Comparison of ENCODE assay signal across 19 mouse cellular contexts in genomic region chr11:81771195-81771895, GRCm38 (mm10).
DNase-seq lines count a peak whose midpoint lies in the region; ATAC-seq and TF ChIP-seq lines count a peak whose summit lies in the region.
"Had no signal": no experiment of that assay in that cellular context is flagged by ENCODE, and none has a peak within 500 bp of the region (broad histone marks: within the 10 kb centered on the region; RNA-seq: fewer than 3 reads in every experiment).

No protein-coding gene starts in this region.

- 3% methylated on average over 7 of the region's 7 CpGs for WGBS in hindbrain, embryonic 11.5 days
- 12% methylated on average over 7 of the region's 7 CpGs for WGBS in hindbrain, postnatal 0 days
- 9% methylated on average over 7 of the region's 7 CpGs for WGBS in forebrain, embryonic 14.5 days
- 14% methylated on average over 7 of the region's 7 CpGs for WGBS in hindbrain, embryonic 16.5 days

- no peak overlapping the region for H3K27ac ChIP-seq in hindbrain, embryonic 11.5 days (ENCODE audit: low read depth, low read length)
- H3K27ac ChIP-seq in hindbrain, postnatal 0 days = no peak overlapping the region; the same call in 1 of the 2 replicates
- peak overlapping the region; percentile 41; the same call in 1 of the 2 replicates for H3K27ac ChIP-seq in forebrain, embryonic 14.5 days (ENCODE audit: low read depth, low read length)
- no peak overlapping the region for H3K27ac ChIP-seq in hindbrain, embryonic 16.5 days (ENCODE audit: low read depth, low read length)
- H3K27ac ChIP-seq: embryonic facial prominence, embryonic 10.5 days; liver, embryonic 14.5 days; stomach, postnatal 0 days had no signal

- H3K9me3 ChIP-seq in hindbrain, embryonic 11.5 days (ENCODE audit: control insufficient read depth, low read length) = no peaks in the 10 kb centered on the region
- no peaks in the 10 kb centered on the region for H3K9me3 ChIP-seq in hindbrain, postnatal 0 days (ENCODE audit: low read length)
- no peaks in the 10 kb centered on the region for H3K9me3 ChIP-seq in forebrain, embryonic 14.5 days (replicated peaks; ENCODE audit: control insufficient read depth, low read length)
- no peaks in the 10 kb centered on the region for H3K9me3 ChIP-seq in hindbrain, embryonic 16.5 days (ENCODE audit: control insufficient read depth, low read length)
- H3K9me3 ChIP-seq: embryonic facial prominence, embryonic 10.5 days; megakaryocyte, embryonic 14.5 days had no signal

- H3K4me3 ChIP-seq in hindbrain, embryonic 11.5 days (ENCODE audit: low read depth, low read length) = no peak overlapping the region
- no peak overlapping the region for H3K4me3 ChIP-seq in hindbrain, postnatal 0 days (ENCODE audit: low read length)
- H3K4me3 ChIP-seq in forebrain, embryonic 14.5 days (ENCODE audit: low read depth, low read length) = no peak overlapping the region
- H3K4me3 ChIP-seq in hindbrain, embryonic 16.5 days (ENCODE audit: low read length) = no peak overlapping the region
- H3K4me3 ChIP-seq: embryonic facial prominence, embryonic 10.5 days; megakaryocyte, embryonic 14.5 days had no signal

- peak; percentile 38; the same call in 1 of the 2 replicates for ATAC-seq in hindbrain, embryonic 11.5 days (ENCODE audit: low FRiP score)
- ATAC-seq in hindbrain, postnatal 0 days = no peak
- ATAC-seq in forebrain, embryonic 14.5 days = peak; percentile 60; the same call in 1 of the 2 replicates
- peak; percentile 37 for ATAC-seq in hindbrain, embryonic 16.5 days
- ATAC-seq: activated CD4-positive, CD25-positive, alpha-beta regulatory T cell, adult 4 months; inflammation-experienced regulatory T-cells, adult 6 months had no signal

- peaks cover 2% of the 10 kb centered on the region; the same call in 1 of the 2 replicates for H3K4me1 ChIP-seq in hindbrain, embryonic 11.5 days (replicated peaks; ENCODE audit: control insufficient read depth, insufficient read depth, low read length)
- peaks cover 19% of the 10 kb centered on the region for H3K4me1 ChIP-seq in hindbrain, postnatal 0 days (ENCODE audit: insufficient read depth, low read length)
- H3K4me1 ChIP-seq in forebrain, embryonic 14.5 days (ENCODE audit: control insufficient read depth, insufficient read depth, low read length) = peaks cover 23% of the 10 kb centered on the region
- peaks cover 11% of the 10 kb centered on the region for H3K4me1 ChIP-seq in hindbrain, embryonic 16.5 days (ENCODE audit: control insufficient read depth, insufficient read depth, low read depth, low read length)
- H3K4me1 ChIP-seq: megakaryocyte, embryonic 14.5 days had no signal

- no peak overlapping the region for H3K9ac ChIP-seq in hindbrain, embryonic 11.5 days (ENCODE audit: low read depth, low read length)
- no peak overlapping the region for H3K9ac ChIP-seq in hindbrain, postnatal 0 days (replicated peaks; ENCODE audit: low read length)
- H3K9ac ChIP-seq in forebrain, embryonic 14.5 days (ENCODE audit: low read length) = no peak overlapping the region
- H3K9ac ChIP-seq in hindbrain, embryonic 16.5 days (ENCODE audit: low read depth, low read length) = no peak overlapping the region
- H3K9ac ChIP-seq: liver, embryonic 14.5 days had no signal

- H3K36me3 ChIP-seq in hindbrain, embryonic 11.5 days (ENCODE audit: control insufficient read depth, insufficient read depth, low read length) = no peaks in the 10 kb centered on the region
- H3K36me3 ChIP-seq in hindbrain, postnatal 0 days (ENCODE audit: insufficient read depth, low read length) = no peaks in the 10 kb centered on the region
- no peaks in the 10 kb centered on the region for H3K36me3 ChIP-seq in forebrain, embryonic 14.5 days (ENCODE audit: control insufficient read depth, insufficient read depth, low read length)
- no peaks in the 10 kb centered on the region for H3K36me3 ChIP-seq in hindbrain, embryonic 16.5 days (ENCODE audit: control insufficient read depth, insufficient read depth, low read length)
- H3K36me3 ChIP-seq: embryonic facial prominence, embryonic 10.5 days had no signal

- no peaks in the 10 kb centered on the region for H3K27me3 ChIP-seq in hindbrain, embryonic 11.5 days (ENCODE audit: control insufficient read depth, insufficient read depth, low read length)
- H3K27me3 ChIP-seq in hindbrain, postnatal 0 days (ENCODE audit: insufficient read depth, low read length) = 0 out of 2 replicates have a peak, but pooled peaks cover 4% of the 10 kb centered on the region
- H3K27me3 ChIP-seq in forebrain, embryonic 14.5 days (replicated peaks; ENCODE audit: control insufficient read depth, insufficient read depth, low read length) = no peaks in the 10 kb centered on the region
- H3K27me3 ChIP-seq in hindbrain, embryonic 16.5 days (replicated peaks; ENCODE audit: control insufficient read depth, insufficient read depth, low read length) = peaks cover 4% of the 10 kb centered on the region

- no peak overlapping the region for H3K4me2 ChIP-seq in hindbrain, embryonic 11.5 days (replicated peaks; ENCODE audit: low read depth, low read length)
- H3K4me2 ChIP-seq in hindbrain, postnatal 0 days (ENCODE audit: low read depth, low read length) = no peak overlapping the region
- no peak overlapping the region for H3K4me2 ChIP-seq in forebrain, embryonic 14.5 days (ENCODE audit: low read length)
- H3K4me2 ChIP-seq in hindbrain, embryonic 16.5 days (ENCODE audit: low read length) = no peak overlapping the region

- no peak for TF ChIP-seq CTCF in hindbrain, postnatal 0 days (IDR thresholded peaks at IDR 0.05; ENCODE audit: low read depth)

- no peak for DNase-seq in hindbrain, embryonic 11.5 days (ENCODE audit: low spot score)
- no peak for DNase-seq in hindbrain, postnatal 0 days (ENCODE audit: low spot score)
- DNase-seq in ES-CJ7 (ENCODE audit: low read depth, low spot score) = peak; percentile 3
- DNase-seq in forebrain, embryonic 14.5 days (ENCODE audit: low spot score) = peak; percentile 68
- DNase-seq in layer of hippocampus, postnatal 10 days (ENCODE audit: low spot score in 2 of 2) = no peak
- no peak for DNase-seq in adrenal gland, postnatal 4 days (ENCODE audit: low spot score in 2 of 2)
- DNase-seq in lung, postnatal 14 days = no peak
- DNase-seq: gastrocnemius, postnatal 25 days; kidney, adult 9 months; kidney, postnatal 4 days; lung, postnatal 10 days; right cerebral cortex, postnatal 25 days had no signal

Comparison
In these comparisons a context has a peak if more than half of its experiments do, and no peak if none do; other contexts are left out.
1. DNase-seq: peak in ES-CJ7 (single experiment) and forebrain, embryonic 14.5 days (single experiment); none in hindbrain, embryonic 11.5 days (single experiment), hindbrain, postnatal 0 days (single experiment), layer of hippocampus, postnatal 10 days (0 of 2), adrenal gland, postnatal 4 days (0 of 2) and lung, postnatal 14 days (single experiment).